Mouse (Mus musculus) heart, embryonic 16.5 days (tissue): ENCODE measurements at regions not wholly inside any gene's neighbourhood (a gene's known extent, or its start where the extent isn't known, plus 50 kb on each side); places are given as distances from the start of the nearest gene placed in this dataset.

Source experiments
- ATAC-seq: fragments of 200-750 bp; cut with Nextera tagmentation; replicated peaks from 2 replicates; pipeline ENCODE4 v1.8.0; 2017; ENCODE audit warnings: moderate number of reproducible peaks; ENCODE audit not compliant: insufficient read depth, low FRiP score; ENCODE audit errors: extremely low read depth
- H3K27ac ChIP-seq: fragments of 300-500 bp; sonication (generic); 2 replicates; pipeline ENCODE4 v1.5.1; 2014; ENCODE audit warnings: mild to moderate bottlenecking, low read length, control low read depth, moderate library complexity
- H3K27me3 ChIP-seq: fragments of 300-500 bp; sonication (generic); 2 replicates; pipeline ENCODE4 v1.6.1; 2014; ENCODE audit warnings: low read length, mixed read lengths; ENCODE audit not compliant: control insufficient read depth, insufficient read depth
- H3K36me3 ChIP-seq: fragments of 300-500 bp; sonication (generic); 2 replicates; pipeline ENCODE4 v1.6.1; 2014; ENCODE audit not compliant: control insufficient read depth, insufficient read depth
- H3K4me1 ChIP-seq: fragments of 300-500 bp; sonication (generic); 2 replicates; pipeline ENCODE4 v1.6.1; 2014; ENCODE audit warnings: low read length, mixed read lengths; ENCODE audit not compliant: control insufficient read depth, insufficient read depth
- H3K4me2 ChIP-seq: fragments of 300-500 bp; sonication (generic); 2 replicates; pipeline ENCODE4 v1.6.1; 2014; ENCODE audit warnings: low read depth, mild to moderate bottlenecking, control low read depth, low read length
- H3K4me3 ChIP-seq: fragments of 300-500 bp; sonication (generic); 2 replicates; pipeline ENCODE4 v1.5.1; 2014; ENCODE audit warnings: mild to moderate bottlenecking, control low read depth, low read length
- H3K9ac ChIP-seq: fragments of 300-500 bp; sonication (generic); 2 replicates; pipeline ENCODE4 v1.6.1; 2014; ENCODE audit warnings: low read length, control low read depth
- H3K9me3 ChIP-seq: fragments of 300-500 bp; sonication (generic); replicated peaks from 2 replicates; pipeline ENCODE4 v1.6.1; 2016; ENCODE audit warnings: low read length; ENCODE audit not compliant: control insufficient read depth
- WGBS: fragments of 180-500 bp; shearing (Covaris S2); extraction: QIAGEN DNeasy Blood & Tissue Kit; methylation state at CpG from one replicate; pipeline ENCODE4 v1.1.7; 2014; 5-methylcytosine and 5-hydroxymethylcytosine counted together

DNA sequence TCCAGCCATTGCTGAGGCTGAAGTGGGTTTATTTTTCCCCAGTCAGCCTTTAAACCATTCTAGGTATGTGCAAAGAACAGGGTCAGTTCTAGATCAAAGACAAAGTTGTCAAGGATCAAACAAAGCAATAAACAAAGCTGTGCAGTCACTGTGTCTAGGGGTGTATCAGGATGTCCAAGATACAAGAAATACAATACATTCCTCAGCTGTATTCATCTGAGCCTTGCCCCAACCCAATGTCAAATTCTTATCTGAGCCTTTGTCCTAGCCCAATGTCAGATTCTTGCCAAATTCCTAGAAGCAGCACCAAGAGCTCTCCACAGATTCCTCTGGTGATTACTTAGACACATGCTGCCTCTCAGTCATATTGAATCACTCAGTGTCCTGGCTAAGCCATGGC lies 69.5 kb upstream of the St6galnac5 start:
- ATAC-seq: no peak

DNA sequence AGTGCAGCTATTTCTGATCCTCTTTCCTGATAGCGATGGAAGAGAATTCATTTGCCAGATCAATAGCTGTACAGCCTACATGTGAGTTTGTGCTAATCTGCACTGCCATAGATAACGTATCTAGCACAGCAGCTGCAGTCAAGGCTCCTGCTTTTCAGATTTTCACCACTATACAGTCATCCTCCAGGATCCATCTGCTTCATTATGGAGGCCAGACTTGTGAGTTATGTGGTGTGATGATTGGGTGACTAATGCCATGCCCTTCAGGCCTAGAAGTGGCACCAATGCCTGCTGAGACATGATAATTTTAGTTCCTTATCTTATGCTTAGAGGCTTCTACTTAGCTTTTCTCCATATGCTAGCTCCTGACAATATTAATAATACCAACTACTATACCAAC lies 63.3 kb upstream of the St6galnac5 start:
- no peaks in the 10 kb centered on the region for H3K4me1 ChIP-seq
- H3K36me3 ChIP-seq: no peaks in the 10 kb centered on the region
- 69% methylated on average over 2 of the region's 2 CpGs for WGBS
- no peak for ATAC-seq
- no peaks in the 10 kb centered on the region for H3K27me3 ChIP-seq
- H3K27ac ChIP-seq: no peak overlapping the region
- no peak overlapping the region for H3K4me2 ChIP-seq
- no peak overlapping the region for H3K4me3 ChIP-seq
- H3K9ac ChIP-seq: no peak overlapping the region
- peaks cover 5% of the 10 kb centered on the region for H3K9me3 ChIP-seq

More for the DNA sequence above, 69.5 kb upstream of the St6galnac5 start:
- Histone ChIP-seq H3K27me3 (no peaks in the 10 kb centered on the region), H3K4me2 (no peak overlapping the region), H3K4me1 (no peaks in the 10 kb centered on the region), H3K9ac (no peak overlapping the region), H3K27ac (no peak overlapping the region), H3K4me3 (no peak overlapping the region), H3K36me3 (no peaks in the 10 kb centered on the region), H3K9me3 (peaks cover 8% of the 10 kb centered on the region)

DNA sequence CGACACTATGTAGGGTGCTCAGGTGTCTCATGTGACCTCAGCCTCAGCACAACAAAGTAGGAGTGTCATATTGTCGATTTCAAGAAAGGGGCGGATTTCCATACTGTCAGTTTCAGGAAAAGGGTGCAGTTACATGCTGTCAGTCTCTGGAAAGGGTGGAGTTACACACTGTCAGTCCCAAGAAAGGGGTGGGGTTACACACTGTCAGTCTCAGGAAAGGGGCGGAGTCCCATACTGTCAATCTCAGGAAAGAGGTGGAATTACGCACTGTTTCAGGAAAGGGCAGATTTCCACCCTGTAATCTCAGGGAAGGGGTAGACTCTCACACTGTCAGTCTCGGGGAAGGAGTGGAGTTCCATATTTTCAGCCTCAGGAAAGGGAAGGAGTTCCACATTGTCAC lies 51.9 kb upstream of the St6galnac5 start:
- Histone ChIP-seq H3K27ac (no peak overlapping the region), H3K9me3 (no peaks in the 10 kb centered on the region), H3K9ac (no peak overlapping the region), H3K4me2 (no peak overlapping the region), H3K27me3 (no peaks in the 10 kb centered on the region), H3K4me3 (no peak overlapping the region), H3K36me3 (no peaks in the 10 kb centered on the region), H3K4me1 (no peaks in the 10 kb centered on the region)
- WGBS: 78% methylated on average over 6 of the region's 6 CpGs
- no peak for ATAC-seq
